Mouse (Mus musculus): Measurements from ENCODE around the gene Pip5k1b. TPM values are rescaled to one million over a fixed set of nuclear protein-coding genes. Genes with fewer than 3 reads are reported as not detected.
A peak's percentile ranks its signal among the peaks of the same experiment; 100 is the strongest.

Gene Pip5k1b
- polyA plus RNA-seq, 1 experiment from 2014 or later, result 1.3 TPM

- H3K27ac ChIP-seq (ENCODE audit: low read depth, low read length), result peak within 1 kb of the TSS; percentile 87
- WGBS, result under 1% methylated on average over 92 of the region's 92 CpGs
- H3K9ac ChIP-seq (ENCODE audit: low read length), result peak within 1 kb of the TSS; percentile 86
- H3K36me3 ChIP-seq (ENCODE audit: control insufficient read depth, insufficient read depth, low read length), result no peaks in the 10 kb centered on the region
- no peaks in the 10 kb centered on the region for H3K9me3 ChIP-seq (ENCODE audit: control insufficient read depth, low read length)
- peak; percentile 91 for ATAC-seq (ENCODE audit: insufficient read depth, low FRiP score, low TSS enrichment)
- DNase-seq (ENCODE audit: low spot score), result peak; percentile 98
- peak within 1 kb of the TSS; percentile 80 for H3K4me3 ChIP-seq (ENCODE audit: low read depth, low read length)
- H3K27me3 ChIP-seq (ENCODE audit: control insufficient read depth, insufficient read depth, low read length), result no peaks in the 10 kb centered on the region
- peak within 1 kb of the TSS; percentile 84 for H3K4me2 ChIP-seq (ENCODE audit: low read depth)
- H3K4me1 ChIP-seq (ENCODE audit: control insufficient read depth, insufficient read depth, low read length), result peaks cover 10% of the 10 kb centered on the region; the same call in 1 of the 2 replicates
These were observed 78.5 kb downstream of the Pip5k1b start, which contains the start of gene Fam122a for GRCm38 (mm10) chr19:24476929-24477882. Gene Fam122a, minus strand, starts transcription at chr19:24477356.

- Histone ChIP-seq H3K4me3 (ENCODE audit: low read depth, low read length) (peak overlapping the region; percentile 80), H3K36me3 (ENCODE audit: control insufficient read depth, insufficient read depth, low read length) (no peaks in the 10 kb centered on the region), H3K27me3 (ENCODE audit: control insufficient read depth, insufficient read depth, low read length) (no peaks in the 10 kb centered on the region), H3K4me1 (ENCODE audit: control insufficient read depth, insufficient read depth, low read length) (peaks cover 10% of the 10 kb centered on the region; the same call in 1 of the 2 replicates), H3K27ac (ENCODE audit: low read depth, low read length) (peak overlapping the region; percentile 87; the same call in 1 of the 2 replicates), H3K9me3 (ENCODE audit: control insufficient read depth, low read length) (no peaks in the 10 kb centered on the region), H3K4me2 (ENCODE audit: low read depth) (peak overlapping the region; percentile 84), H3K9ac (ENCODE audit: low read length) (peak overlapping the region; percentile 86)
- DNase-seq (ENCODE audit: low spot score) (no peak), ATAC-seq (ENCODE audit: insufficient read depth, low FRiP score, low TSS enrichment) (0 out of 2 replicates have a peak, but pooled peaks have one; percentile 30)
- WGBS, result 2% methylated on average over 11 of the region's 11 CpGs
These were observed 79.2 kb downstream of the Pip5k1b start for GRCm38 (mm10) chr19:24476461-24476860.

GRCm38 (mm10) chr19:24475281-24475680 lies 80.4 kb downstream of the Pip5k1b start:
- DNase-seq (ENCODE audit: low spot score), result no peak
- Histone ChIP-seq H3K4me2 (ENCODE audit: low read depth) (no peak overlapping the region), H3K9me3 (ENCODE audit: control insufficient read depth, low read length) (no peaks in the 10 kb centered on the region), H3K4me1 (ENCODE audit: control insufficient read depth, insufficient read depth, low read length) (peaks cover 10% of the 10 kb centered on the region; the same call in 1 of the 2 replicates), H3K27ac (ENCODE audit: low read depth, low read length) (no peak overlapping the region), H3K27me3 (ENCODE audit: control insufficient read depth, insufficient read depth, low read length) (no peaks in the 10 kb centered on the region), H3K9ac (ENCODE audit: low read length) (no peak overlapping the region), H3K36me3 (ENCODE audit: control insufficient read depth, insufficient read depth, low read length) (no peaks in the 10 kb centered on the region), H3K4me3 (ENCODE audit: low read depth, low read length) (no peak overlapping the region)
- 80% methylated on average over 6 of the region's 6 CpGs for WGBS
- ATAC-seq (ENCODE audit: insufficient read depth, low FRiP score, low TSS enrichment), result no peak

- Histone ChIP-seq H3K4me3 (ENCODE audit: low read depth, low read length) (no peak overlapping the region), H3K36me3 (ENCODE audit: control insufficient read depth, insufficient read depth, low read length) (no peaks in the 10 kb centered on the region), H3K4me2 (ENCODE audit: low read depth) (no peak overlapping the region), H3K4me1 (ENCODE audit: control insufficient read depth, insufficient read depth, low read length) (peaks cover 8% of the 10 kb centered on the region; the same call in 1 of the 2 replicates), H3K9me3 (ENCODE audit: control insufficient read depth, low read length) (no peaks in the 10 kb centered on the region), H3K9ac (ENCODE audit: low read length) (no peak overlapping the region), H3K27ac (ENCODE audit: low read depth, low read length) (no peak overlapping the region), H3K27me3 (ENCODE audit: control insufficient read depth, insufficient read depth, low read length) (no peaks in the 10 kb centered on the region)
- DNase-seq (ENCODE audit: low spot score) (no peak), ATAC-seq (ENCODE audit: insufficient read depth, low FRiP score, low TSS enrichment) (no peak)
- WGBS, result 91% methylated on average over 5 of the region's 5 CpGs
These were observed 83.2 kb downstream of the Pip5k1b start for GRCm38 (mm10) chr19:24472512-24472911.

- Histone ChIP-seq H3K4me2 (ENCODE audit: low read depth) (no peak overlapping the region), H3K9me3 (ENCODE audit: control insufficient read depth, low read length) (no peaks in the 10 kb centered on the region), H3K4me1 (ENCODE audit: control insufficient read depth, insufficient read depth, low read length) (peaks cover 8% of the 10 kb centered on the region; the same call in 1 of the 2 replicates), H3K9ac (ENCODE audit: low read length) (no peak overlapping the region), H3K36me3 (ENCODE audit: control insufficient read depth, insufficient read depth, low read length) (no peaks in the 10 kb centered on the region), H3K27ac (ENCODE audit: low read depth, low read length) (no peak overlapping the region), H3K27me3 (ENCODE audit: control insufficient read depth, insufficient read depth, low read length) (no peaks in the 10 kb centered on the region), H3K4me3 (ENCODE audit: low read depth, low read length) (no peak overlapping the region)
- ATAC-seq (ENCODE audit: insufficient read depth, low FRiP score, low TSS enrichment) (no peak), DNase-seq (ENCODE audit: low spot score) (no peak)
- 87% methylated on average over 6 of the region's 6 CpGs for WGBS
These were observed 84.1 kb downstream of the Pip5k1b start for GRCm38 (mm10) chr19:24471538-24471937.

- H3K4me2 ChIP-seq (ENCODE audit: low read depth), result no peak overlapping the region
- H3K27me3 ChIP-seq (ENCODE audit: control insufficient read depth, insufficient read depth, low read length), result no peaks in the 10 kb centered on the region
- no peaks in the 10 kb centered on the region for H3K36me3 ChIP-seq (ENCODE audit: control insufficient read depth, insufficient read depth, low read length)
- no peak overlapping the region for H3K4me3 ChIP-seq (ENCODE audit: low read depth, low read length)
- 80% methylated on average over 4 of the region's 4 CpGs for WGBS
- no peak overlapping the region for H3K27ac ChIP-seq (ENCODE audit: low read depth, low read length)
- H3K9ac ChIP-seq (ENCODE audit: low read length), result no peak overlapping the region
- ATAC-seq (ENCODE audit: insufficient read depth, low FRiP score, low TSS enrichment) (no peak), DNase-seq (ENCODE audit: low spot score) (no peak)
- no peaks in the 10 kb centered on the region for H3K4me1 ChIP-seq (ENCODE audit: control insufficient read depth, insufficient read depth, low read length)
- no peaks in the 10 kb centered on the region for H3K9me3 ChIP-seq (ENCODE audit: control insufficient read depth, low read length)
These were observed 86.5 kb downstream of the Pip5k1b start for GRCm38 (mm10) chr19:24469216-24469615.

- 77% methylated on average over 3 of the region's 3 CpGs for WGBS
- Histone ChIP-seq H3K4me1 (ENCODE audit: control insufficient read depth, insufficient read depth, low read length) (no peaks in the 10 kb centered on the region), H3K27ac (ENCODE audit: low read depth, low read length) (no peak overlapping the region), H3K27me3 (ENCODE audit: control insufficient read depth, insufficient read depth, low read length) (no peaks in the 10 kb centered on the region), H3K9me3 (ENCODE audit: control insufficient read depth, low read length) (no peaks in the 10 kb centered on the region), H3K4me3 (ENCODE audit: low read depth, low read length) (no peak overlapping the region), H3K4me2 (ENCODE audit: low read depth) (no peak overlapping the region), H3K9ac (ENCODE audit: low read length) (no peak overlapping the region), H3K36me3 (ENCODE audit: control insufficient read depth, insufficient read depth, low read length) (no peaks in the 10 kb centered on the region)
- DNase-seq (ENCODE audit: low spot score) (no peak), ATAC-seq (ENCODE audit: insufficient read depth, low FRiP score, low TSS enrichment) (no peak)
These were observed 87.1 kb downstream of the Pip5k1b start for GRCm38 (mm10) chr19:24468616-24469015.

GRCm38 (mm10) chr19:24463011-24463410 lies 92.7 kb downstream of the Pip5k1b start:
- no peaks in the 10 kb centered on the region for H3K9me3 ChIP-seq (ENCODE audit: control insufficient read depth, low read length)
- no peak for DNase-seq (ENCODE audit: low spot score)
- no peaks in the 10 kb centered on the region for H3K4me1 ChIP-seq (ENCODE audit: control insufficient read depth, insufficient read depth, low read length)
- no peak for ATAC-seq (ENCODE audit: insufficient read depth, low FRiP score, low TSS enrichment)
- no peak overlapping the region for H3K4me2 ChIP-seq (ENCODE audit: low read depth)
- no peak overlapping the region for H3K27ac ChIP-seq (ENCODE audit: low read depth, low read length)
- H3K36me3 ChIP-seq (ENCODE audit: control insufficient read depth, insufficient read depth, low read length), result no peaks in the 10 kb centered on the region
- H3K27me3 ChIP-seq (ENCODE audit: control insufficient read depth, insufficient read depth, low read length), result no peaks in the 10 kb centered on the region
- whole genome bisulfite sequencing, result 93% methylated on average over 3 of the region's 3 CpGs
- no peak overlapping the region for H3K4me3 ChIP-seq (ENCODE audit: low read depth, low read length)
- no peak overlapping the region for H3K9ac ChIP-seq (ENCODE audit: low read length)

Data from neural tube, embryonic 11.5 days (tissue).